Mouse (Mus musculus) liver, embryonic 13.5 days (tissue): ENCODE results near the gene Slc29a3. TPM values are rescaled to one million over a fixed set of nuclear protein-coding genes. Genes with fewer than 3 reads are reported as not detected.

Source experiments
- ATAC-seq: fragments of 200-750 bp; cut with Nextera tagmentation; 2 replicates; pipeline ENCODE4 v1.8.0; 2017; ENCODE audit warnings: low read depth, mild to moderate bottlenecking, moderate number of reproducible peaks, moderate library complexity
- DNase-seq: peaks from one replicate; pipeline ENCODE4 v3.0.0; 2022
- H3K27ac ChIP-seq: fragments of 300-500 bp; sonication (generic); 2 replicates; pipeline ENCODE4 v1.5.1; 2015; ENCODE audit warnings: moderate library complexity, mild to moderate bottlenecking, inconsistent platforms
- H3K27me3 ChIP-seq: fragments of 300-500 bp; sonication (generic); 2 replicates; pipeline ENCODE4 v1.6.1; 2015; ENCODE audit warnings: mild to moderate bottlenecking, inconsistent platforms
- H3K36me3 ChIP-seq: fragments of 300-500 bp; sonication (generic); 2 replicates; pipeline ENCODE4 v1.6.1; 2015; ENCODE audit warnings: mild to moderate bottlenecking, inconsistent platforms
- H3K4me1 ChIP-seq: fragments of 300-500 bp; sonication (generic); replicated peaks from 2 replicates; pipeline ENCODE4 v1.6.1; 2015; ENCODE audit warnings: inconsistent platforms
- H3K4me2 ChIP-seq: fragments of 300-500 bp; sonication (generic); 2 replicates; pipeline ENCODE4 v1.6.1; 2015; ENCODE audit warnings: inconsistent platforms, mild to moderate bottlenecking, moderate library complexity
- H3K4me3 ChIP-seq: fragments of 300-500 bp; sonication (generic); replicated peaks from 2 replicates; pipeline ENCODE4 v1.5.1; 2015; ENCODE audit warnings: mild to moderate bottlenecking, inconsistent platforms
- H3K9ac ChIP-seq: fragments of 300-500 bp; sonication (generic); 2 replicates; pipeline ENCODE4 v1.6.1; 2015; ENCODE audit warnings: mild to moderate bottlenecking, inconsistent platforms
- H3K9me3 ChIP-seq: fragments of 300-500 bp; sonication (generic); replicated peaks from 2 replicates; pipeline ENCODE4 v1.6.1; 2016; ENCODE audit warnings: inconsistent platforms
- WGBS: fragments of 180-500 bp; shearing (Covaris S2); methylation state at CpG from one replicate; pipeline ENCODE4 v1.1.7; 2015; ENCODE audit not compliant: insufficient replicate concordance; 5-methylcytosine and 5-hydroxymethylcytosine counted together
- polyA plus RNA-seq: library from polyadenylated mRNA; unstranded; fragments of >200 nt; fragmentation: Nextera tagmentation; extraction: Ambion mirVana; gene quantifications from 2 replicates; pipeline ENCODE4 v1.2.1, GENCODE M21; 2015

The Slc29a3 gene
- 3.3 and 4.3 TPM in 2 replicates for polyA plus RNA-seq

GRCm38 (mm10) chr10:60752040-60753020 is at the start of gene Slc29a3:
TSS of gene Slc29a3 (minus strand) at chr10:60752794.
- H3K27ac ChIP-seq = no peak within 1 kb of the TSS
- no peaks in the 10 kb centered on the region; the same call in 1 of the 2 replicates for H3K9me3 ChIP-seq
- peak; percentile 92 for ATAC-seq
- peak; percentile 95 for DNase-seq
- H3K4me1 ChIP-seq = peaks cover 23% of the 10 kb centered on the region
- no peaks in the 10 kb centered on the region for H3K27me3 ChIP-seq
- peak within 1 kb of the TSS; percentile 66 for H3K4me3 ChIP-seq
- H3K4me2 ChIP-seq = peak within 1 kb of the TSS; percentile 83
- no peaks in the 10 kb centered on the region for H3K36me3 ChIP-seq
- WGBS = 11% methylated on average over 41 of the region's 41 CpGs
- peak within 1 kb of the TSS; percentile 82 for H3K9ac ChIP-seq

- H3K4me1 ChIP-seq = peaks cover 5% of the 10 kb centered on the region; the same call in 1 of the 2 replicates
- peaks cover 45% of the 10 kb centered on the region for H3K27me3 ChIP-seq
- ATAC-seq (no peak), DNase-seq (no peak)
- H3K27ac ChIP-seq = no peak overlapping the region
- no peaks in the 10 kb centered on the region for H3K9me3 ChIP-seq
- no peak overlapping the region for H3K9ac ChIP-seq
- H3K36me3 ChIP-seq = no peaks in the 10 kb centered on the region
- H3K4me3 ChIP-seq = no peak overlapping the region
- no peak overlapping the region for H3K4me2 ChIP-seq
- 37% methylated on average over 12 of the region's 12 CpGs for WGBS
Observed at GRCm38 (mm10) chr10:60801898-60802412, 49.4 kb upstream of the Slc29a3 start.

- peaks cover 5% of the 10 kb centered on the region; the same call in 1 of the 2 replicates for H3K4me1 ChIP-seq
- no peak for DNase-seq
- ATAC-seq = no peak
- 23% methylated on average over 11 of the region's 11 CpGs for WGBS
- H3K27me3 ChIP-seq = peaks cover 45% of the 10 kb centered on the region
- no peak overlapping the region for H3K27ac ChIP-seq
- no peaks in the 10 kb centered on the region for H3K9me3 ChIP-seq
- H3K4me3 ChIP-seq = no peak overlapping the region
- H3K9ac ChIP-seq = no peak overlapping the region
- H3K36me3 ChIP-seq = no peaks in the 10 kb centered on the region
- no peak overlapping the region for H3K4me2 ChIP-seq
Observed at GRCm38 (mm10) chr10:60801168-60801897, 48.7 kb upstream of the Slc29a3 start.

- Histone ChIP-seq H3K4me2 (no peak overlapping the region), H3K27ac (no peak overlapping the region), H3K9me3 (no peaks in the 10 kb centered on the region), H3K36me3 (no peaks in the 10 kb centered on the region), H3K4me1 (peaks cover 5% of the 10 kb centered on the region; the same call in 1 of the 2 replicates), H3K27me3 (peaks cover 45% of the 10 kb centered on the region), H3K9ac (no peak overlapping the region), H3K4me3 (no peak overlapping the region)
- no peak for DNase-seq
- no peak for ATAC-seq
- 10% methylated on average over 19 of the region's 19 CpGs for WGBS
Observed at GRCm38 (mm10) chr10:60800295-60801167, 47.9 kb upstream of the Slc29a3 start.

- H3K4me1 ChIP-seq = peaks cover 15% of the 10 kb centered on the region; the same call in 1 of the 2 replicates
- 56% methylated on average over 14 of the region's 14 CpGs for WGBS
- no peak for ATAC-seq
Observed at GRCm38 (mm10) chr10:60797682-60798422, 45.3 kb upstream of the Slc29a3 start.

GRCm38 (mm10) chr10:60796474-60796873 is 43.9 kb upstream of the Slc29a3 start:
- no peak for DNase-seq
- Histone ChIP-seq H3K36me3 (no peaks in the 10 kb centered on the region), H3K4me1 (peaks cover 15% of the 10 kb centered on the region; the same call in 1 of the 2 replicates), H3K9me3 (no peaks in the 10 kb centered on the region), H3K4me2 (no peak overlapping the region), H3K4me3 (no peak overlapping the region), H3K9ac (no peak overlapping the region), H3K27ac (no peak overlapping the region), H3K27me3 (peaks cover 28% of the 10 kb centered on the region)
- no peak for ATAC-seq
- WGBS = 66% methylated on average over 7 of the region's 7 CpGs

More at GRCm38 (mm10) chr10:60797682-60798422, 45.3 kb upstream of the Slc29a3 start:
- Histone ChIP-seq H3K4me2 (no peak overlapping the region), H3K9ac (no peak overlapping the region), H3K27ac (no peak overlapping the region), H3K27me3 (peaks cover 42% of the 10 kb centered on the region), H3K4me3 (no peak overlapping the region), H3K9me3 (no peaks in the 10 kb centered on the region), H3K36me3 (no peaks in the 10 kb centered on the region)
- no peak for DNase-seq

GRCm38 (mm10) chr10:60796028-60796427 is 43.4 kb upstream of the Slc29a3 start:
- H3K27ac ChIP-seq = no peak overlapping the region
- H3K4me1 ChIP-seq = peaks cover 15% of the 10 kb centered on the region; the same call in 1 of the 2 replicates

GRCm38 (mm10) chr10:60794792-60795191 is 42.2 kb upstream of the Slc29a3 start:
- no peak overlapping the region for H3K9ac ChIP-seq
- no peak overlapping the region for H3K27ac ChIP-seq
- 61% methylated on average over 8 of the region's 8 CpGs for WGBS
- H3K27me3 ChIP-seq = peaks cover 12% of the 10 kb centered on the region
- no peak overlapping the region for H3K4me2 ChIP-seq
- DNase-seq = no peak
- no peak for ATAC-seq
- H3K4me1 ChIP-seq = peaks cover 12% of the 10 kb centered on the region; the same call in 1 of the 2 replicates
- H3K4me3 ChIP-seq = no peak overlapping the region
- H3K36me3 ChIP-seq = no peaks in the 10 kb centered on the region
- no peaks in the 10 kb centered on the region for H3K9me3 ChIP-seq

More at GRCm38 (mm10) chr10:60796028-60796427, 43.4 kb upstream of the Slc29a3 start:
- Histone ChIP-seq H3K36me3 (no peaks in the 10 kb centered on the region), H3K9ac (no peak overlapping the region), H3K27me3 (peaks cover 24% of the 10 kb centered on the region), H3K9me3 (no peaks in the 10 kb centered on the region), H3K4me2 (no peak overlapping the region), H3K4me3 (no peak overlapping the region)
- 63% methylated on average over 5 of the region's 5 CpGs for WGBS
- DNase-seq (no peak), ATAC-seq (no peak)

GRCm38 (mm10) chr10:60794374-60794773 is 41.8 kb upstream of the Slc29a3 start:
- H3K4me2 ChIP-seq = no peak overlapping the region
- H3K4me1 ChIP-seq = peaks cover 12% of the 10 kb centered on the region; the same call in 1 of the 2 replicates
- no peak overlapping the region for H3K27ac ChIP-seq
- 71% methylated on average over 11 of the region's 11 CpGs for WGBS
- H3K9me3 ChIP-seq = no peaks in the 10 kb centered on the region
- peaks cover 8% of the 10 kb centered on the region; the same call in 1 of the 2 replicates for H3K27me3 ChIP-seq
- no peaks in the 10 kb centered on the region for H3K36me3 ChIP-seq
- H3K4me3 ChIP-seq = no peak overlapping the region
- H3K9ac ChIP-seq = no peak overlapping the region
- DNase-seq = no peak
- no peak for ATAC-seq

GRCm38 (mm10) chr10:60792841-60793240 is 40.2 kb upstream of the Slc29a3 start:
- Histone ChIP-seq H3K9ac (no peak overlapping the region), H3K27ac (no peak overlapping the region)
- no peak for DNase-seq

More at GRCm38 (mm10) chr10:60792841-60793240, 40.2 kb upstream of the Slc29a3 start:
- H3K9me3 ChIP-seq = no peaks in the 10 kb centered on the region
- no peaks in the 10 kb centered on the region for H3K36me3 ChIP-seq
- WGBS = 12% methylated on average over 11 of the region's 11 CpGs
- no peaks in the 10 kb centered on the region for H3K27me3 ChIP-seq
- no peak overlapping the region for H3K4me2 ChIP-seq
- H3K4me3 ChIP-seq = no peak overlapping the region
- no peak for ATAC-seq
- H3K4me1 ChIP-seq = peaks cover 10% of the 10 kb centered on the region; the same call in 1 of the 2 replicates
